In the genomic region with DNA sequence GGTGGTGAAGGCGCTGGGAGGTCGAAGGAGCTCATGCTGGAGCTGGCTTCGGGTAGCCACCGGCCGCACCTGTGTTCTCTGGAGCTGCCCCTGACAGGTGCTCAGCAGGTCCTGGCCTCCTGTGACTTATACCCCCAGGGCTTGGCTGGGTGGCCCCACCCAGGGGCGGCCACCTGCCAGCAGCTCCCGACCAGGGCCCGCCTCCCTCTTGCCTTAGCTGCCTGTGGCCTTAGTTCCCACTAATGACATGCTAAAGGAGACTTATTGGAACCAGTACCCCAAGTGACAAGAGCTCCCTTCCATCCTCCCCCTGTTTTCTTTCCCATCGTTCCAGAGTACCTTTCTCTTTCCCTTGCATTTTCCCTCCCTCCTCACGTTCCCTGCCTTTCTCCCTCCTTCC, we compare ENCODE assay signal across 28 mouse cellular contexts. TPM values are rescaled to one million over a fixed set of nuclear protein-coding genes. Genes with fewer than 3 reads are reported as not detected.
DNase-seq lines count a peak whose midpoint lies in the region; ATAC-seq and TF ChIP-seq lines count a peak whose summit lies in the region.
"Had no signal": no experiment of that assay in that cellular context is flagged by ENCODE, and none has a peak within 500 bp of the region (broad histone marks: within the 10 kb centered on the region; RNA-seq: fewer than 3 reads in every experiment).

Gene Foxi1, minus strand, starts transcription at position 101 of the 400 bp plus-strand sequence.

- no peak for TF ChIP-seq POLR2A in kidney, adult 2 months (IDR thresholded peaks at IDR 0.05; ENCODE audit: low read depth, low read length)

- H3K27ac ChIP-seq in kidney, adult 2 months (ENCODE audit: insufficient read depth, low read depth, low read length) = no peak within 1 kb of the TSS
- no peak within 1 kb of the TSS for H3K27ac ChIP-seq in kidney, embryonic 14.5 days (ENCODE audit: low read depth, low read length)
- H3K27ac ChIP-seq in kidney, embryonic 16.5 days (ENCODE audit: low read length) = no peak within 1 kb of the TSS
- H3K27ac ChIP-seq: embryonic facial prominence, embryonic 12.5 days; forebrain, embryonic 12.5 days; heart, embryonic 15.5 days; hindbrain, embryonic 14.5 days; hindbrain, postnatal 0 days had no signal

- H3K27me3 ChIP-seq in kidney, adult 2 months (replicated peaks; ENCODE audit: control insufficient read depth, insufficient read depth, low read length) = no peaks in the 10 kb centered on the region
- H3K27me3 ChIP-seq in kidney, embryonic 14.5 days (ENCODE audit: control insufficient read depth, insufficient read depth, low read length) = no peaks in the 10 kb centered on the region
- H3K27me3 ChIP-seq in kidney, embryonic 16.5 days (ENCODE audit: insufficient read depth, low read length) = no peaks in the 10 kb centered on the region
- H3K27me3 ChIP-seq: embryonic facial prominence, embryonic 12.5 days; forebrain, embryonic 12.5 days; heart, embryonic 12.5 days; heart, embryonic 15.5 days had no signal

- H3K4me3 ChIP-seq in kidney, adult 2 months (ENCODE audit: insufficient read depth, low read depth, low read length) = peak within 1 kb of the TSS; percentile 5; the same call in 1 of the 2 replicates
- H3K4me3 ChIP-seq in kidney, embryonic 14.5 days (ENCODE audit: low read length) = no peak within 1 kb of the TSS
- H3K4me3 ChIP-seq in kidney, embryonic 16.5 days (ENCODE audit: low read length) = no peak within 1 kb of the TSS
- H3K4me3 ChIP-seq: embryonic facial prominence, embryonic 12.5 days; erythroblast, embryonic 14.5 days; forebrain, embryonic 12.5 days; heart, embryonic 12.5 days; heart, embryonic 15.5 days had no signal

- TF ChIP-seq CTCF in kidney, adult 2 months (conservative IDR thresholded peaks at IDR 0.05; ENCODE audit: insufficient read depth, insufficient read length, low read depth, low read length) = no peak

- DNase-seq in kidney, adult 2 months = peak; percentile 13
- DNase-seq in kidney, postnatal 10 days = peak; percentile 19
- DNase-seq in kidney, postnatal 4 days = peak; percentile 13 to 34
- no peak for DNase-seq in urinary bladder, postnatal 25 days (ENCODE audit: low spot score)
- DNase-seq: adrenal gland, adult 8-10 months; adrenal gland, postnatal 36 days; cerebellum, adult 18-20 months; cerebellum, adult 9-10 months; cerebellum, postnatal 14 days; gastrocnemius, postnatal 10 days; heart, adult 18-20 months; heart, postnatal 10 days; heart, postnatal 4 days had no signal

- no peak for ATAC-seq in kidney, embryonic 14.5 days (ENCODE audit: low FRiP score, low TSS enrichment)
- ATAC-seq in kidney, embryonic 16.5 days (ENCODE audit: low FRiP score, low TSS enrichment) = 0 out of 2 replicates have a peak, but pooled peaks have one; percentile 19
- ATAC-seq in CD4-positive, CD25-positive, alpha-beta regulatory T cell, adult 4 months = no peak
- ATAC-seq: activated CD4-positive, CD25-positive, alpha-beta regulatory T cell, adult 4 months; forebrain, embryonic 16.5 days; inflammation-experienced regulatory T-cells, adult 6 months had no signal

- H3K4me2 ChIP-seq in kidney, embryonic 14.5 days (replicated peaks; ENCODE audit: low read depth, low read length) = no peak within 1 kb of the TSS
- no peak within 1 kb of the TSS for H3K4me2 ChIP-seq in kidney, embryonic 16.5 days (replicated peaks; ENCODE audit: low read depth, low read length)
- H3K4me2 ChIP-seq: embryonic facial prominence, embryonic 12.5 days; forebrain, embryonic 12.5 days; heart, embryonic 12.5 days; heart, embryonic 15.5 days; hindbrain, embryonic 14.5 days had no signal

- no peaks in the 10 kb centered on the region for H3K9me3 ChIP-seq in kidney, embryonic 14.5 days (ENCODE audit: control insufficient read depth, low read length)
- no peaks in the 10 kb centered on the region for H3K9me3 ChIP-seq in kidney, embryonic 16.5 days (ENCODE audit: low read length)
- H3K9me3 ChIP-seq: embryonic facial prominence, embryonic 12.5 days; forebrain, embryonic 12.5 days; heart, embryonic 12.5 days; heart, embryonic 15.5 days had no signal

- no peak within 1 kb of the TSS for H3K9ac ChIP-seq in kidney, embryonic 14.5 days (ENCODE audit: low read depth, low read length)
- H3K9ac ChIP-seq in kidney, embryonic 16.5 days (replicated peaks; ENCODE audit: low read length) = no peak within 1 kb of the TSS
- H3K9ac ChIP-seq: embryonic facial prominence, embryonic 12.5 days; forebrain, embryonic 12.5 days; heart, embryonic 12.5 days; heart, embryonic 15.5 days; hindbrain, embryonic 14.5 days had no signal

- WGBS in kidney, adult 2 months = 61% methylated on average over 10 of the region's 10 CpGs
- 75% methylated on average over 10 of the region's 10 CpGs for WGBS in kidney, embryonic 14.5 days
- 76% methylated on average over 6 of the region's 10 CpGs for WGBS in kidney, embryonic 16.5 days

- no peaks in the 10 kb centered on the region for H3K4me1 ChIP-seq in kidney, adult 2 months (ENCODE audit: control insufficient read depth, insufficient read depth, low read length)
- H3K4me1 ChIP-seq in kidney, embryonic 14.5 days (ENCODE audit: control insufficient read depth, insufficient read depth, low read length) = no peaks in the 10 kb centered on the region
- no peaks in the 10 kb centered on the region for H3K4me1 ChIP-seq in kidney, embryonic 16.5 days (ENCODE audit: insufficient read depth, low read length)
- H3K4me1 ChIP-seq: embryonic facial prominence, embryonic 12.5 days; forebrain, embryonic 12.5 days; heart, embryonic 12.5 days; heart, embryonic 15.5 days had no signal

- H3K36me3 ChIP-seq in kidney, adult 2 months (ENCODE audit: control insufficient read depth, insufficient read depth, low read length) = no peaks in the 10 kb centered on the region
- H3K36me3 ChIP-seq in kidney, embryonic 14.5 days (ENCODE audit: control insufficient read depth, insufficient read depth, low read length) = no peaks in the 10 kb centered on the region
- H3K36me3 ChIP-seq in kidney, embryonic 16.5 days (ENCODE audit: insufficient read depth, low read length) = no peaks in the 10 kb centered on the region
- H3K36me3 ChIP-seq: embryonic facial prominence, embryonic 12.5 days; forebrain, embryonic 12.5 days; heart, embryonic 12.5 days; heart, embryonic 15.5 days had no signal

RNA-seq across cellular contexts. Expression of gene Foxi1, which starts in this region (rescaled TPM):
- 32.8 and 36.9 TPM in 2 replicates for polyA plus RNA-seq in kidney, adult 2 months (2012; rRNA removed)
- polyA plus RNA-seq in kidney, embryonic 14.5 days (2014; fragmentation: Nextera tagmentation; extraction: Ambion mirVana) = 5.1 and 9.3 TPM in 2 replicates
- 25.2 and 28.2 TPM in 2 replicates for polyA plus RNA-seq in kidney, embryonic 16.5 days (2015; fragmentation: Nextera tagmentation; extraction: Ambion mirVana)
- polyA plus RNA-seq in CD4-positive, CD25-positive, alpha-beta regulatory T cell, adult 4 months (2017; shearing (Covaris generic)) = not detected
- polyA plus RNA-seq: activated CD4-positive, CD25-positive, alpha-beta regulatory T cell, adult 4 months; C2C12; forebrain, embryonic 12.5 days; forebrain, embryonic 16.5 days; heart, embryonic 12.5 days; heart, embryonic 15.5 days; hindbrain, embryonic 11.5 days; hindbrain, embryonic 14.5 days; hindbrain, postnatal 0 days; inflammation-experienced regulatory T-cells, adult 6 months had no signal
